Mouse (Mus musculus): ENCODE data around the gene Runx2.

Runx2 gene

DNA sequence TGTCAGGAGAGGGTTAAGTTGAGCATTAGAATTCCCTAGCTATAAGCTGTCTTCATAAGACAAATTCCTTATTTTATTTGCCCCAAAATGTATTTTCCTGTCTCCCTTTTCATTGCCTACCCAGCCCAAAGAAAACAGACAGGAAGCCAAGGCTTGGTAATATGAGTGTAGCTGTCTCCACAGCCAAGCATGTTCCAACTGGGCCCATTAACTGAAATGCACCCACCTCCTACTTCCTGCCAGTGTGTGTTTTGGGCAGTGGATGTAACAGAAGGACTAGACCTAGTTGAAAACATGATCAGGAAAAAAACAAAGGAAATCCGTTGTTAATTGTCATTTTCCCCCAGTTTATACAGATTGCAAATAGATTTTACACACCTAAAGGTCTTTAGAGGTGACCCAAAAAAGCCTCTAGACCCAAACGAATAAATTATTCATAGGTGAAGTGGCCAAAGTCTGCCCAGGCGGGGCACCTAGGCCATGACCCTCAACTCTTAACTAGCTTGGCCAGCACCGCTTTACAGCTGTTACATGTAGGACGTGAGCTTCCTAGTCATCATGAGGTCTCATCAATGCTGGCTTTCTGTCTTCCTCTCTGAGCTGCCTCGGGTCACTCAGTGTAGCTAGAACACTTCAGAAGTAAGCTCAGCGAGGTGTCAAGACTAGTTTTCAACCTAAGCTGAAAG is 154.3 kb downstream of the Runx2 start:
- peak; percentile 44 for DNase-seq (ENCODE audit: low read depth)

DNA sequence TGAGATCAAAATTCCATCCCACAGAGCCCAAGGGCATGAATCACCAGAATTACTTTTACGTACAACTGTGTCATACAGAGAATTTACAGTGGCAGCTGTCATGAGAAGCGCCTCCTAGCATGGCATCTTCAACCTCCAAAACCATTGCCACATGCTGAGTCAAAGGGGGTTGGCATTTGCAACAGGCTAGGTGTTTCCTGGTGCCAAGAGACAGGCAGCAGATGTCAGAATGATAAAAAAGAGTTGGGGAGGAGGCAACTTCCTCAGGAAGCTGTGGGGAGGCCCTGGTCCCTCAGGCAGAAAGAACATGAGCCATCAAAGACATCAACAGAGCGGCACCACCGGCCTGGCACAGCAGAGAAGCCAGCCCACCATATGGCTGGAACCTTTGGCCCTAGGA is 160.1 kb downstream of the Runx2 start:
- DNase-seq (ENCODE audit: low read depth) = peak; percentile 38

DNA sequence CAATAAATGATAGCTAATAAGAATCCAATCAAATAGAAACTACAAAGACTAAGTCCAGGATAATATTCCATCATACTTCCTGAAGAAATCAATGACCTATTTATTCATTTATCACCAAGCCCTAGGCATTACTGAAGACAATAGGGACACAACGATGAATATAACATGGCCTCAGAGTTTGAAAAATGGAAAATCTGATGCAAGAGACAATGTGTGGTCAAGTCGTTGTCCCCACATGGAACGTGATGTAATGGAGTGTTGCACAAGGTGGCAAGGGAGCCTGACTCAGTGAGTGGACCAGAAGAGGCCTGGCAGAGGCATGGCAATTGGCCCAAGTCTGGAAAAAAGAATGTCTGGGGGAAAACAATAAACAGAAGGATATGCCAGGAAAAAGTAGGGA is 161.5 kb downstream of the Runx2 start:
- peak; percentile 53 for DNase-seq (ENCODE audit: low read depth)

DNA sequence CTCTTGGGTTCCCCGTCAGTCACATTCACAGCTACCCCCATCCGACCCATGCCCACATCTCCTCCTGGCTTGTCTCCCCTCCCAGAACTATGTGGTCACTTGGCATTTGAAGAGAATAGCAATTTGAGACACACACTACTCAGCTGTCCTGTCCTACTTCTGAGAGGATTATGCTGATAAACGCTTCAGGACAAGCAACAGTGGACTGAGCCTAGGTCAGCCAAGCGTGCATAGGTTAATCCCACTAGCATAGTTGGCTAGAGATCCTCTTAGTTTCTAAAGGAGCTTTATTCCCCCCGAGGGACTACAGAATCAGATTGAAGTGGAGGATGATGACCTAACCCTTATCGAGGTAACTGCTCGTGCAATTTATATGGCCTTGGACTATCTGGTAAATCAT is 162.5 kb downstream of the Runx2 start:
- DNase-seq (ENCODE audit: low read depth) = no peak

DNA sequence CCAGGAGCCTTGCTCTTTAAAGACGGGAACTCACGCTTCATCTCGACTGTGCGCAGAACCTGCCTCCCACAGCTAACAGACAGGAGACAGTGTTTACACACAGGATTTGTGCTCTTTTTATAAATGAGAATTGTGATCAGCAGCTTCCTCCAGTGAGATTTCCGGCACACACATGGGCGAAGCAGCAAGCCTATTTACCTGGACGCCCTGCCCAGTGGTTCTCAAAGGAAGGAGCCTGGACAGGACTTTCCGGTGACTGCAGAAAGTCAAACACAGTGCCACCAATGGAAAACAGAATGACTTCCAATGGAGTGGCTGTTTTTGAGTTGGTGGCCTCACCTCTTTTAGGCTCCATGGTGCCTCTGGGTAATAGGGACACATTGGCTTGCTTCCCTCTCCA is 163.0 kb downstream of the Runx2 start:
- no peak for DNase-seq (ENCODE audit: low read depth)

DNA sequence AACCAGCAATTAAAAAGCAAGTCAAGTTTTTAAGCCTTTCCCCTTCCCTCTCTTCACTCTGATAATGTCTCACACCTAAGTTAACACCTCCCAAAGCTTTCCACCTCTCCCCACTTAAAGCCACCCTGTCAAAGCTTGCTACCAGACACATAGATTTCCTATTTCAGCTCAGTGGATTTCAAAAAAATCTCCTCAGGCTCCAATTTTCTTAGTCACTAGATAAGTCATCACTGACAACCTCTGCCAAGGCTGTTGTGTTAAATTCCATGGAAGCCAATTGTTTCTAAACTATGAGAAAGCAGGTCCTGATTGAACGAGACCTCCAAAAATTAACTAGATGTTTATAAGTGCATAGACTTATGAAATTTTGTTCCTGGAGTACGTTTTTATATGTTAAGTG is 164.2 kb downstream of the Runx2 start:
- DNase-seq (ENCODE audit: low read depth) = peak; percentile 66

DNA sequence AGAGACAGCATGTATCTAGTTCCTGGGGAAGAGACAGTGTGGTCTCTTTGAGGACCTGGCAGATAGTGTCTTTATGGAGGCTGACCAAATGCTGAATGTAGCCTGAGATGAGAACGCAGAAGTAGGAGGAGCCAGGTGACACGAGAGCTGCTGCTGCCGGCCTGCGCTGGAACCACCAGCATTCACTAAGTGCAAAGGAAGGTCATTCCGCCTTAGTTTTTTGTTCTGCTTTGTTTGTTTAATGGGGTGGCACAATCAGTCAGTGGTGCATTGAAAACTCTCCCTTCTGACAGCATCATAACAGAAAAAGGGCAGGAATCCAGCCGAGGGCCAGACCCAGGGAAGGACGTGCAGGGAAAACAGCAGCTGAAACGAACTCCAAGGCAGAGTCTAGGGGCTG is 165.5 kb downstream of the Runx2 start:
- DNase-seq (ENCODE audit: low read depth) = no peak

DNA sequence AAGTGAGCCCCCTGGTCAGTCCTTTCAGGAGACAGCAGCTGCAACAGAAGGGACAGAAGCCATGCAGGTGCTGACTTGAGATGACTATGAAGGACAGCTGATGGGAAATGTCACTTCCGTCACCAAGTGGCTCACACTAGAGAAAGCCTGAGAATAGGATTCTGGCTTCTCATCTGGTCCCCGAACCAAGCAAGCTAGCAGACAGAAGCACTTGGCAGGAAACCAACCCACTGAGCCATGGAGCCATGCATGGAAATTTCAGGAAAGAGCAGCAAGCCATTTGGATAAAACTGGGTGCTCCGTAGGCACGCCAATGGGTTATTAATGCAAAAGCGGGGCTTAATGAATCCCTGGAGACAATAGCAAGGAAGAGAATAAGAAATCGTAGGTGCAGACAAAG is 166.7 kb downstream of the Runx2 start:
- no peak for DNase-seq (ENCODE audit: low read depth)

DNA sequence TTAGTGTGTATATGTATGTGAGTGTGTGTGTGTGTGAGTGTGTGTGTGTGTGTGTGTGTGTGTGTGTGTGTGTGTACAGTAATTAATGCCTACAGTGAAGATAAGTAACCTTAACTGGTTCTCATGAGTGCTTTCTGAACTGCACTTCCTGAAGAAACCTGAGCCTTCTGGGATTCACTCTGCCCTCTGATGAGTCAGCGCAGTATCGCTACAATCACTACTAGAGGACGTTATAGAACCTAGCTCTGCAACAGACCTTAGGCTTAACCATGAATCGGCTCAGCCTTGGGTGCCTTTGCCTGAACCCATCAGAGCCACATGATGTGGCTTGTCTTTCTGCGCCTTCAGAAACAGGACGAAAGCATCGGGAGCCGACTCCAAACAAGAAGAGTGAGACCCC is 169.5 kb downstream of the Runx2 start:
- peak; percentile 56 for DNase-seq (ENCODE audit: low read depth)

DNA sequence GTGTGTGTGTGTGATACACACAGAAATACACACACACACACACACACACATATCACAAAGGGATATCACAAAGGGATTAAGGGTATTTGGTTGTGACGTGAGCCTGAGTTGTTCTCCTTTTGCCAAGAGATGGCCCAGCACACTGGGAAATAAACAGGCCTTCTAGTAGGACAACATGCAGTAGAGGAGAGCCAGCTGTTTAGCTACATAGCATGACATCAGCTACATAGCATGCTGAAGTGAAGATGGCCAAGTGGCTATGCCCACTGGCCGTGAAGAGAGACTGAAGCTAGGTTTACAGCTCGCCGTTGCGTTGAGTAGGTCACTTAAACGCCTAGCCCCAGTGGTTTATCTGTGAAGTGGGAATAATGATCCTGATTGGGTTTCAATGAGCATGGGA is 171.3 kb downstream of the Runx2 start:
- DNase-seq (ENCODE audit: low read depth) = no peak

DNA sequence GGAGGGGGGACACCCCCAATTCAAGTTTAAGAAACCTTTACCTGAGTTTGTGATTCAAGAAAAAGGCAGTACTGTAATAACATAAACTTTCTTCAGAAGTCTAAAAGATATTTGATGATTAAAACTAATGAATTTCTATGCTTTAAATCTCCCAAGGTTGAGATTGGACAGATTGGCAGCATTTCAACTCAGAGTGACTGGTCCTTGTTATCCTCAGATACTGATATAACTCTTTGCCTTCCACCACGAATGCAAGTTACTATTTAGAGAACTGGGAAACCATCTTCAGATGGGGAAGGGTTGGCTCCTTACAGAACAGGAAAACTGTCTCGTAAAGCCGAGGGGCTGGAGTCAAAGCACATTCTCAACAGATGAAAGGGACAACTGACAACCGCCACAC is 172.5 kb downstream of the Runx2 start:
- no peak for DNase-seq (ENCODE audit: low read depth)

DNA sequence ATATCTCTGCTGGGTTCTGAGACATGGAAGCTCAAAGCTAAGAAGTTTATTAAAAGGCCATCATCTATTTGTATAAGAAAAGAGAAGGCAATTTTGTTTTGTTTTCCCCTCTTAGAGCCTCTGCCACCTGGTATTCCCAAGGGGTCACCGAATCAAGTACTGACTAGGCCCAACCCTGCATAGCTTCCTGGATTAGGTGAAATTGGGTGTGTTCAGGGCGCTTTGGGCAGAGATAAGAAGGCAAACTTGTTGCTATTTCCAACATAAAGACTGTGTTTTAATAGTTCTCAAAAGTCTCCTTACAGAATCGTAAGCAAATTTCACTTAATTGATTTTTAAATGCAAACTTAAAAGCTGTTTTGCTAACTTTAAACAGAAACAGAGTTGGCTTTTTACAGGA is 173.7 kb downstream of the Runx2 start:
- DNase-seq (ENCODE audit: low read depth) = no peak

DNA sequence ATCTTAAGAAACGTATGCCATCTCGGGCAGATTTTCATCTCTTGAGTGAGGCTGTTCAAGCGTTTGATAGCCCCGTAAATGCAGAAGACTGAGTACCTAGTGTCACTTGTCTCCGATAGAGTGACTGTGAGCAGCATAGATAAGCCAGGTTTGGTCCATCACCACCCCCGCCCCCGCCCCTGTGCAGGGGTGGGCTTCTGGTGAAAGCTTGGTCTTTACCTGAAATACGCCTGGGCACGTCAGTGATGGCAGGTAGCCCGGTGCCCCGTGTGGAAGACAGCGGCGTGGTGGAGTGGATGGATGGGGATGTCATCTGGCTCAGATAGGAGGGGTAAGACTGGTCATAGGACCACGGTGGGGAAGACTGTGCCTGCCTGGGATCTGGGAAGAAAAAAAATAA is 175.2 kb downstream of the Runx2 start:
- no peak for DNase-seq (ENCODE audit: low read depth)

DNA sequence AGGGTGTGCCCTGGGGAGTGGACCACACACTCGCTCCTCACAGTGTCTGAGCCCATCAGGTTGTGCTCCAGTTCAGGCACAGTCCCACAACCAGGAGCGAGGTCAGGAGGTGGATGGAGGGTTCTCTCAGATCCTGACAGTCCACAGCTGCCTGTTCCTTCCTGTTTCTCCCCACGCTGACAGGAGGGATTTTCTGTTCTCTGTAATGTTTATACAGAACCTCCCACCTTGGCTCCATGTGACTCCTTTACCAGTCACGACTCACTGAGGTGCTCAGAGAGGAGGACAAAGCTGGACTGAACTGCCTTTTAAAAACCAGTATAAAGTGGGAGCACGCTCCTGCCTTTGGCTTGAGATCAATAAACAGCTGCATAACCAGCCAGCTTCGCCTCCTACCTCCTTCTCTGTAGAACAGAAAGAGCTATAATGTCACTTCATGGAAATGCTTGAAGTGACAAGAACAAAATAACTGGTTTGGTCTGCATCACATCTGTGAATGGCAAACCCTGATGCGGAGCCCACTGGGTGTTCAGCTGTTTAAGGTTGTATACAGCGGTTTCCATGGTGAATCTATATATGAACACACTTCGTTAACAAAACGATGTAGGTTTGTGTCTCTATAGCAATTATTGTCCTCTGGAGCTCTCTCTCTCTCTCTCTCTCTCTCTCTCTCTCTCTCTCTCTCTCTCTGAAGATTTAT is 177.3 kb downstream of the Runx2 start:
- DNase-seq (ENCODE audit: low read depth) = no peak

DNA sequence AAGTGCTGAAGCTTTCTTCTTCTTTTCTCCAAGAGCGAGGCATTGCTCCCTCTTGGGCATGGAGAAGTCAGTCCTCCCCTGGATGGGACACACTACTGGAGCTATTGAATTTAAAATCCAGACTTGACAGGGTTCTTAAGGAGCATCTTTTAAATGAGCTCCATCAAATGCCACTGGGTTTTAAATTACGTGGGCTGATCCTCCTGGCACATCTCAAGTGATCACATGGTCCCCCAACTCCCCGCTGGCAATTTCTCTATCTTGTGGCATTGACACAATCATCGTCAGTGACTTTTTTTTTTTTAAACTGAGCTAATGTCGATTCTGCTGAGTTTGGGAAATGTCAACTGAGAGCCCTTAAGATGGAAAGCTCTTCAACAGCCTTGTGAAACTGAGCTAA is 180.1 kb downstream of the Runx2 start:
- no peak for DNase-seq (ENCODE audit: low read depth)

DNA sequence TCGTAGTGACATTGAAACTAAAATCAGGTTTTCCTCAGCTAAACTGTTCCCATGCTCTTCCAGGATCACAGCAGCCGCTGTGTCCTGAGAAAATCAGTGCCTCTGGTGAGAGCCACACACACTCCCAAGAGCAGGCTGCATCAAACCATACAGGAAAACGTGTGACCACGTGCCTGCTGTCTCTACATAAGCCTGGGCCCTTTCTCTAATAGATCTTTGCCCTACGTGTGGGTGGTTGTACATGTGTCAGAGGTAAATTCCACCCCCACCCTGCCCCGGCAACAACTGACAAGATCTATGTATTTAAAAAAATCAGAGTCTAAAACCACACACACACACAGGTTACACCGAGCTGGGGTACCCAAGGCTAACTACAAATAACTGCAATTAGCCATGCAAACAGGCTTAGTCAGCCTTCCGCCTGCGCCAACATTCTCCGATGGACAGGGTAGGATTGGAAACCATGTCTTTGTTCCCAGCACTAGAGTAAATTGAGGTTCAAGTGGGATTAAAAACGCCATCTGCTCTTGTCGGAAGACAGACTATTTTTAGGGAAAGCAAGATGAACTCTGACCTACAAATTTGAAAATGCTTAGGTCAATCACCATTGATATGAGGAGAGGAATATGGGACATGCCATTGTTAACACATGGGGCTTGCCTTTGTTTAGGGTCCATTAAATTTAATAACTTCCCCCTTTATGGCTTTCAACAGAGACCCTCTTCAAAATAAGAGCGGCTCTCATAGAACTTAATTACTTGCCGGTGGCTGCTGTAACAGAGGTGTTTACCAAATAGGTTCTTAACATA is 180.8 kb downstream of the Runx2 start:
- no peak for DNase-seq (ENCODE audit: low read depth)

DNA sequence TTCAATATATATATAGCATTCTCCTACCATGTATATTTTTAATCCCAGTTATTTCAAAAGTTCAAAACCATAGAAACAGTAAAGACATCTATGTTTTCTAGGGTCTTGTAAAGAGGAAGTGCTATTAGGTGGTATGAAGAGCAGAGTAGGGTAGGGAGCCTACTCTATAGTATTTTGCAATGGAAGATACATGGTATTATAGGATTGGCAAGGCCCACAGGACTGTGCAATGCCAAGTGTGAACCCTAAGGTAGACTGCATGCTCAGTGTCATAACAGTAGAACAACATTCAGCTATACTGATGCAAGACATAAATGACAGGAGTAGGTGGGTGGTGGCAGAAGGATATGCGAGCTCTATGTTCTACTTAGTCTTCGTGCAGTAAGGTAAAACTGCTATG is 181.7 kb downstream of the Runx2 start:
- DNase-seq (ENCODE audit: low read depth) = no peak

DNA sequence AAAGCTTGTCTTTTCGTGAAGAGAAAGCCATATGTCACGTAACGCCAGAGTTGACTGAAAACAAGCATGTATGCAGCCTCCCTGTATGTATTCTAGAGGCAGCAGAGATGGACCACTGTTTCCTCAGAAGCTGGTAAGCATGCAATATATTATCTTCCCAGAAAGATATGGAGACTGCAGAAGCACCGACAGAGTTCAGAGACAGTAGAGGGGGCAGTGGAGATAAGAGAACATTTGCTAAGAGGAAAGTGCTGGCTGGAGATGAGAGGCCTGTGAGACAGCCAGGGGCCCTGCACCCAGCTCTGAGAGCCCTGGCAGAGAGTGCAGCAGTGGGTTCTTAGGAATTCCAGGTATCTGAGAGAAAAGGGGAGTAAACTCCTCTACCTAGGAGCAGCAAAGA is 182.3 kb downstream of the Runx2 start:
- DNase-seq (ENCODE audit: low read depth) = no peak

DNA sequence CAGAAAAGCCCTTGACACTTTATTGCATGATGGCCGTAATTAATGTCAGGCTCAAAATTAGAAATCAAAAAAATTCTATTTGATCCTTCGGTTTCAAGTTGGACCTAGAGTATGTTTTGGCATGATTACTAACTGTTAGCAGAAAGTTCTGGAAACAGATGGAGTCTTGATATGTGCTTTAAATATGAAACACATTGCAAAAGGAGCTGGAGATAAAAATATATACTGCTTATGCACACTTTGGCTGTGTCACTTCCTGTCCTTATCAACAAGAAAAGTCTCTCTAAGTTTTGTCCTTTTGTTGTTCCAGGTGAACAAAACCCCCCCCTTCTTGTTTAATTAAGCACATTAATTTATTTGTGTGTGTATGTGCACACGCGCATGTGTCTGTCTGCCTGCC is 183.0 kb downstream of the Runx2 start:
- no peak for DNase-seq (ENCODE audit: low read depth)

DNA sequence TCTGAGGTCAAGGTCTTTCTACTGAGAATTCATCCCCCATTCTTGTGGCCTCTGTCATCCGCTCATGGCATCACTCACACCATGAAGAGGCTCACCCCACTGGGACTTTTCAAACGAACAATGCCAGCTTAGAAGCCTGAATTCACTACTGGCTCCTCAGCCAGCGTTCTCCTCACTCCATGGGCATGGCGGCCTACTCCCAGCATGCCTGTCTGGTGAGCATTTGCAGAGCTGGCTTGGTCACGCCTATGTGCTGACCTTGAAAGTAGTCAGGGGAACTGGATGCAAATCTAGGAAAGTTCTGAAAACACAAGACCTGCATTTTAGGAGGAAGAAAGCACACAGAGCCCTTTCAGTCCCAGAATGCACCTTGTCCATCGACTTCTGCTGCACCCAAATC is 187.3 kb downstream of the Runx2 start:
- no peak for DNase-seq (ENCODE audit: low read depth)

DNA sequence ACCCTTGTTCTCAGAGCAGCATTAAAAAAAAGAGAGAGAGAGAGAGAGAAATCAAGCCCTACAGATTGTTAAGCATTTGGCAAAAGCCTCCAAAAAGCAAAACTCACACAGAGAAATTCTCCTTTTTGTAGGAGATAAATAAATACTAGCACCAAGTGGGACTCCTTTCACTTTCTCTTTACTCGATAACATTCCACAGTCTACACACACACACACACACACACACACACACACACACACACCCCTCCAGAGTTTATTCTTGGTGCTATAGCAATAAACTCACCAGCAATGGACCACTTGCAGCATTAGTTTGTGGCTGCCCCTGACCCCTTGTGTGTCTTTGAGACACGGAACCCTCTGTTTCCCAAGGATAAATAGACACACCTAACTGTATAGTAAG is 190.9 kb downstream of the Runx2 start:
- no peak for DNase-seq (ENCODE audit: low read depth)

DNA sequence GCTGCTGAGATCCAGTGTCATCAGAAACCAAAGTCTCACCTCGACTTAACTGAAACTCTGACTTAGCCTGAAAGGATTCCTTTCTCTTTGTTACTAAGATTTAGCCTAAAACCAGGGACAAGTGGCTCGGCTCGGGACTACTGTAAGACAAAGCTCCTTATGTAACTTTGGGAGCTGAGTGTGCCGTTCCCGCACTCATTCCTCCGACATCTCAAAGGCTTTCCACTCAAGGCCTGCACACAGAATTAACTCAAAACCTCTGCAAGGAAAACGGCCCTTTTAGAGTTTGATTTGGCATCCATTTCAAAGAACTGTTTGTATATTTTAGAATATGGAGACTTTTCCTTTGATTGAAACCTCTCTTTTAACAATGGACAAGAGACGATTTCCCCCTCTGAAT is 191.3 kb downstream of the Runx2 start:
- DNase-seq (ENCODE audit: low read depth) = no peak

DNA sequence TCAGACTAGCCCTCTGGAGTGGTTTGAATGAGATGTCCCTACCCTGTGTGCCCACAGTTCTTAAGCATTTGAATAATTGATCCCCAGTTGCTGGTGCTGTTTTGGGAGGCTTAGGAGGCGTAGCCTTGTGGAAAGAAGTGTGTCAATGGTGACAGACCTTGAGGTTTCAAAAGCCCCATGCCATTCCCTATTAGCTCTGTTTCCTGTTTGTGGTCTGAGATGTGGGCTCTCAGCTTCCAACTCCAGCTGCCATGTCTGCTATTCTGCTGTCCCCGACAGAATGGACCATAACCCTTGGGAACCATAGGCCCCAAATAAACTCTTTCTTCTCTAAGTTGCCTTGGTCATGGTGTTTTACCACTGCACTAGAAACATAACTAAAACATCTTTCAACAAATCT is 194.1 kb downstream of the Runx2 start:
- DNase-seq (ENCODE audit: low read depth) = no peak
